Mouse (Mus musculus): ENCODE measurements at regions not wholly inside any gene's neighbourhood (a gene's known extent, or its start where the extent isn't known, plus 50 kb on each side); places are given as distances from the start of the nearest gene placed in this dataset.
"Not testable (repeated sequence)": the region's sequence is repeated elsewhere in the genome, so short reads cannot be mapped to it uniquely, and the experiment has no call there.

- ATAC-seq (replicated peaks; ENCODE audit: low read depth, poor library complexity, severe bottlenecking), result not testable (repeated sequence)
Measured at GRCm38 (mm10) chr5:109842186-109842978, 80.8 kb upstream of the Gm15446 start.

GRCm38 (mm10) chr5:109844236-109844635 is 79.0 kb upstream of the Gm15446 start:
- 0 out of 2 replicates have a peak, but pooled peaks have one; percentile 27 for ATAC-seq (replicated peaks; ENCODE audit: low read depth, poor library complexity, severe bottlenecking)

- ATAC-seq (replicated peaks; ENCODE audit: low read depth, poor library complexity, severe bottlenecking), result peak; percentile 99
Measured at GRCm38 (mm10) chr5:109844753-109845186, 78.4 kb upstream of the Gm15446 start.

GRCm38 (mm10) chr5:109851225-109851624 is 72.0 kb upstream of the Gm15446 start:
- ATAC-seq (replicated peaks; ENCODE audit: low read depth, poor library complexity, severe bottlenecking), result not testable (repeated sequence)

GRCm38 (mm10) chr5:109860402-109860801 is 62.8 kb upstream of the Gm15446 start:
- ATAC-seq (replicated peaks; ENCODE audit: low read depth, poor library complexity, severe bottlenecking), result no peak

GRCm38 (mm10) chr5:109864517-109864916 is 58.7 kb upstream of the Gm15446 start:
- not testable (repeated sequence) for ATAC-seq (replicated peaks; ENCODE audit: low read depth, poor library complexity, severe bottlenecking)

GRCm38 (mm10) chr5:109865628-109866027 is 57.6 kb upstream of the Gm15446 start:
- no peak for ATAC-seq (replicated peaks; ENCODE audit: low read depth, poor library complexity, severe bottlenecking)

GRCm38 (mm10) chr5:109866337-109867126 is 56.7 kb upstream of the Gm15446 start:
- peak; percentile 99 for ATAC-seq (replicated peaks; ENCODE audit: low read depth, poor library complexity, severe bottlenecking)

GRCm38 (mm10) chr5:109867221-109867620 is 56.0 kb upstream of the Gm15446 start:
- ATAC-seq (replicated peaks; ENCODE audit: low read depth, poor library complexity, severe bottlenecking), result not testable (repeated sequence)
